Mouse (Mus musculus) spleen, adult 2 months (tissue): ENCODE data around the gene Gm29609. TPM values are rescaled to one million over a fixed set of nuclear protein-coding genes. Genes with fewer than 3 reads are reported as not detected.
"Not testable (repeated sequence)": the region's sequence is repeated elsewhere in the genome, so short reads cannot be mapped to it uniquely, and the experiment has no call there.

Source experiments
- DNase-seq, 2 experiments: peaks; one replicate each; pipeline versions ENCODE4 v3.0.0 to v3.0.0-alpha.2; 2012 to 2021; ENCODE audit warnings: low spot score in 2 of 2, low read depth in 1 of 2
- H3K27ac ChIP-seq: fragments of 200-500 bp; 2 replicates; pipeline ENCODE4 v1.5.1; 2012; ENCODE audit warnings: low read length, inconsistent platforms; ENCODE audit not compliant: insufficient read depth
- H3K27me3 ChIP-seq: fragments of 200-500 bp; 2 replicates; pipeline ENCODE4 v1.6.1; 2012; ENCODE audit warnings: mild to moderate bottlenecking, moderate library complexity, low read length, inconsistent platforms; ENCODE audit not compliant: control insufficient read depth, insufficient read depth
- H3K36me3 ChIP-seq: fragments of 200-500 bp; 2 replicates; pipeline ENCODE4 v1.6.1; 2012; ENCODE audit warnings: mild to moderate bottlenecking, low read length, inconsistent platforms; ENCODE audit not compliant: control insufficient read depth, insufficient read depth
- H3K4me1 ChIP-seq: fragments of 200-500 bp; 2 replicates; pipeline ENCODE4 v1.6.1; 2011; ENCODE audit warnings: inconsistent platforms; ENCODE audit not compliant: control insufficient read depth, insufficient read depth, insufficient read length
- H3K4me3 ChIP-seq: fragments of 200-500 bp; 2 replicates; pipeline ENCODE4 v1.5.1; 2011; ENCODE audit warnings: mild to moderate bottlenecking, inconsistent platforms; ENCODE audit not compliant: insufficient read depth, insufficient read length; ENCODE audit errors: extremely low read depth
- CTCF ChIP-seq: fragments of 200-500 bp; IDR thresholded peaks from 2 replicates; pipeline ENCODE4 v1.5.1; 2011; ENCODE audit warnings: mild to moderate bottlenecking, inconsistent platforms; ENCODE audit not compliant: insufficient read depth, insufficient read length, insufficient replicate concordance; ENCODE audit errors: extremely low read depth
- POLR2A ChIP-seq: fragments of 200-500 bp; IDR thresholded peaks from 2 replicates; pipeline ENCODE4 v1.6.1; 2011; ENCODE audit warnings: low read depth, low read length, inconsistent platforms
- WGBS: fragments of 180-500 bp; shearing (Covaris S2); methylation state at CpG from one replicate; pipeline ENCODE4 v1.1.7; 2018; 5-methylcytosine and 5-hydroxymethylcytosine counted together
- polyA plus RNA-seq: library from polyadenylated mRNA; depleted of rRNA; stranded (reverse); fragments of >200 nt; gene quantifications from 2 replicates; pipeline ENCODE4 v1.2.3, GENCODE M21; 2012

The Gm29609 gene
- polyA plus RNA-seq, 1 experiment = 2.1 TPM

- WGBS = under 1% methylated on average over 11 of the region's 11 CpGs
These were observed 39.8 kb upstream of the Gm29609 start for GRCm38 (mm10) chr5:31219474-31219873.

GRCm38 (mm10) chr5:31219070-31219469 is 39.4 kb upstream of the Gm29609 start:
- H3K4me1 ChIP-seq = peaks cover 8% of the 10 kb centered on the region
- no peak overlapping the region for H3K27ac ChIP-seq
- TF ChIP-seq POLR2A (no peak), CTCF (no peak)
- no peak for DNase-seq
- WGBS = 6% methylated on average over 2 of the region's 2 CpGs
- H3K27me3 ChIP-seq = no peaks in the 10 kb centered on the region
- H3K4me3 ChIP-seq = no peak overlapping the region
- H3K36me3 ChIP-seq = no peaks in the 10 kb centered on the region

More at GRCm38 (mm10) chr5:31219474-31219873, 39.8 kb upstream of the Gm29609 start:
- H3K4me3 ChIP-seq = peak overlapping the region; percentile 95
- peaks cover 8% of the 10 kb centered on the region for H3K4me1 ChIP-seq
- no peak overlapping the region; the same call in 1 of the 2 replicates for H3K27ac ChIP-seq
- TF ChIP-seq POLR2A = no peak
- no peak for TF ChIP-seq CTCF
- H3K27me3 ChIP-seq = no peaks in the 10 kb centered on the region
- DNase-seq = no peak
- no peaks in the 10 kb centered on the region for H3K36me3 ChIP-seq

- Histone ChIP-seq H3K27me3 (no peaks in the 10 kb centered on the region), H3K27ac (no peak overlapping the region), H3K36me3 (no peaks in the 10 kb centered on the region), H3K4me3 (no peak overlapping the region), H3K4me1 (peaks cover 8% of the 10 kb centered on the region)
- TF ChIP-seq CTCF (no peak), POLR2A (no peak)
- DNase-seq = peak in 1 of 2 experiments; percentile 16
- 29% methylated on average over 7 of the region's 7 CpGs for WGBS
These were observed 38.6 kb upstream of the Gm29609 start for GRCm38 (mm10) chr5:31218294-31218693.

- not testable (repeated sequence) for H3K4me1 ChIP-seq, H3K36me3 ChIP-seq
These were observed 36.8 kb upstream of the Gm29609 start for GRCm38 (mm10) chr5:31216554-31216953.

GRCm38 (mm10) chr5:31204421-31204820 is 24.7 kb upstream of the Gm29609 start:
- no peak for DNase-seq
- no peak overlapping the region for H3K27ac ChIP-seq
- H3K4me3 ChIP-seq = no peak overlapping the region
- peaks cover 33% of the 10 kb centered on the region for H3K36me3 ChIP-seq
- 93% methylated on average over 6 of the region's 6 CpGs for WGBS
- no peaks in the 10 kb centered on the region for H3K27me3 ChIP-seq
- no peak for TF ChIP-seq CTCF
- TF ChIP-seq POLR2A = no peak
- peaks cover 11% of the 10 kb centered on the region for H3K4me1 ChIP-seq

More at GRCm38 (mm10) chr5:31216554-31216953, 36.8 kb upstream of the Gm29609 start:
- not testable (repeated sequence) for H3K27me3 ChIP-seq, DNase-seq, H3K4me3 ChIP-seq, H3K27ac ChIP-seq
- 83% methylated on average over 6 of the region's 6 CpGs for WGBS

- Histone ChIP-seq H3K36me3 (peaks cover 39% of the 10 kb centered on the region), H3K27me3 (no peaks in the 10 kb centered on the region), H3K4me1 (peaks cover 11% of the 10 kb centered on the region), H3K4me3 (no peak overlapping the region), H3K27ac (no peak overlapping the region)
- 93% methylated on average over 2 of the region's 2 CpGs for WGBS
- TF ChIP-seq CTCF (no peak), POLR2A (no peak)
- no peak for DNase-seq
These were observed 24.2 kb upstream of the Gm29609 start for GRCm38 (mm10) chr5:31203866-31204265.

GRCm38 (mm10) chr5:31202933-31203332 is 23.2 kb upstream of the Gm29609 start:
- H3K27me3 ChIP-seq = no peaks in the 10 kb centered on the region
- no peak for DNase-seq
- H3K36me3 ChIP-seq = peaks cover 45% of the 10 kb centered on the region
- no peak overlapping the region for H3K4me3 ChIP-seq
- H3K27ac ChIP-seq = 0 out of 2 replicates have a peak overlapping the region, but pooled peaks have one; percentile 73
- H3K4me1 ChIP-seq = peaks cover 11% of the 10 kb centered on the region
- 93% methylated on average over 7 of the region's 7 CpGs for WGBS
- TF ChIP-seq POLR2A (no peak), CTCF (no peak)
